Mouse (Mus musculus): ENCODE results near the gene Crym.

The Crym gene

DNA sequence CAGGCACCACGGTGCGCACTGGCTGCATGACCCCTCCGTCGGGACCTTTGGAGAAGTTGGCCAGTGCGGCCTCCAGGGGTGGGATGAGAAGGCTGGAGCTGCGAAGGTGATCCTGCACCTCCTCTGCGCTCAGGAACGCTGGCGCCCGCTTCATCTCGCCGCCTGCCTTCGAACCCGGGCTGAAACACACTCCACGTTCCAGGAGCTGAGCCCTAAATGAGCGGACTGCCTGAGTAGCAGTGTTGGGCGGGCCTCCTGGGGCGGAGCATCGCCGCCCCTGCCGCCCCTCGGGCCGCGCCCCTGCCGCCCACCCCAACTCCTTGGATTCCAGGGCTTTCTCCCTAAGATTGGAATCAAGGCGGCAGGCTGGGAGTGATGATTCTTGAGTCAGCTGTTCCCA, at the start of gene Crym:
Gene Crym, minus strand, starts transcription at position 341 of the 400 bp plus-strand sequence.
- DNase-seq: peak; percentile 17

DNA sequence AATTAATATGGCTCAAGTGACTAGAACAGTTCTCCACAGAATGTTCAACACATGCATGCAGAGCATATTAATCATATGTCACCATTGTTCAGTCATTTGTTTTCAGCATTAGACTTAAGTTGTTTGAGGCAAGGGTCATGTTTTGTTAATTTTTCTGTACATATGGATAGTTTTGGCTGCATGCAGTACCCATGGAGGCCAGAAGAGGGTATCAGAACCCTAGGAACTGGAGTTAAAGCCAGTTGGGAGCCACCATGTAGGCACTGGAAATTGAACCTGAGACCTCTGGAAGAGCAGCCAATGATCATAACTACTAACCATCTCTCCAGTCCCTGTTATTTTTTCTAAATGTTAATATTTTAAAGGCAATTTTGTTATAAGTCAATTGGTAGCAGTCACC, 39.2 kb upstream of the Crym start:
- DNase-seq: no peak

DNA sequence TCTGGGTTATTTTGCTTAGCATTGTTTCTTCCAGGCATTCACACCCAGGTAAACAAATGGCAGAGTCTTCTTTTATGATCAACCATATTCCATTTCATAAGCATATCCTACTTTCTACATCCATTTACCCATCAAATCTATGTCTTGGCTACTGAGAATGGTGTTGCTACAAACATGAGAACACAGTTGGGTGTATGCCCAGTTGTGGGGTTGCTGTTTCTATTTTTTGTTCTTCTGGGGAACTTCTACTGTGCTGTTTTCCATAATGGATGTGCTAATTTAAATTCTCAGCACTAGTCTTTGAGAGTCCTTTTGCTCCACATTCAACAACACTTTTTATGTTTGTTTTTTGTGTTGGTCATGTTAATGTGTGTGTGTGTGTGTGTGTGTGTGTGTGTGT, 26.6 kb upstream of the Crym start:
- DNase-seq: no peak

DNA sequence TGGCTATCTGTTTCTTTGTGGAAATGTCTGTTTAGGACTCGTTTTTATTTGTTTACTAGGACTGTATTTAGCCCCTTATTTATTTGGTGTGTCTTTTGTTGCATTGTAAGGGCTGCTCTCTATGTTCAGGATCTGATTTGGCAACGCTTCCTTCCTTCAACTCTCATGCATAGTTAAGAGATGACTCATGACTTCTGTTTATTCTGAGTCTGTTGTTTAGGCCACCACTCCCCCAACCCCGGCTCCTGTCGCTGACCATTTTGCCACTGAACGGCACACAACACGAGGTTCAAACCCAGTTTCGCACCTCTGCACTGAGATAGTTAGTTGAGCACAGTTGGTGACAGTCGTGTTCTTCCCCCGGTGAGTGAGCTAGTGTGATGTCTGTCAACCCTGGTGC, 4.1 kb upstream of the Crym start:
- DNase-seq: no peak

DNA sequence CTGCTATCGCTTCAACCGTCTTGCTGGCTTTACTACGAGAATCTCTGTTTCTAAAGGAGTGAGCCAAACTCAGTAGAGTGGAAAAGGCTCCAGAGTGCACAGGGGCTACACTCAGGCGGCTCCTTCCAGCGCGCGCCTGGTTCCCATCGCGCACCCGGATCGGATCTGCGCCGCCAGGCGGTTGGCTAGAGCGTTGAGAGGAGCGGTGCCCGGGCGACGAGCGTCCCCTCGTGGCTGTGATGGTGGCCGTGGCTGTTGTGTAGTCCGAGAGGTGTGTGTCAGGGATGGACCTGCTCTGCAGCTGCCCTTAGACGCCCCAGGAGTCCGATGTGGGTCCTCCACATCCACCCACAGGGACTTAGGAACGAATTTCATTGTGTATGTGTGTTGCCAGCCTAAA, 1.9 kb upstream of the Crym start, which contains the start of gene Abca14:
Gene Abca14, plus strand, starts transcription at position 173 of the 400 bp plus-strand sequence.
- DNase-seq: peak; percentile 90

DNA sequence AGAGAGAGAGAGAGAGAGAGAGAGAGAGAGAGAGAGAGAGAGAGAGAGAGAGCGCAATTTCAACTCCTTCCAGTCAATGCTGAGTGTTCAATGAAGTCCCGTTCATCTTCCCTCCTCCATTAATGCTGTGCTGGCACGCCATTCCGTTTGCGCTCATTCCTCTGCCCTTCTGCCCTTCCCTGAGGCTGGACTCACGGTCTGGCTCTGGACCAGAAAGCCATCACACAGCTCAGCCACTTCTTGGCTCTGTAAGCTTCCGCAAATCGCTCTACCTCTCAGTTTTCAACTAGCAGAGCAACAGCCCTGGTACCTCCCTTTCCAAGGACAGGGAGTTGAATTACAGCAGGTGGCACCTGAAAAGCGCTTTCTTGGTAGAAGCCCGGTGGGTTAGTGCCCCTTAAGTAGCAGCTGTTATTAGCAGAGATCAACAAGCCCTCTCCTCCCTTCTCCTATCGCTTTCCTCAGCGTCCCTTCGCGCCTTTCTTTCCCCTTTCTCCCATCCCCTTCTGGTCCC, 623 bp downstream of the Crym start:
- peak; percentile 73 for DNase-seq

DNA sequence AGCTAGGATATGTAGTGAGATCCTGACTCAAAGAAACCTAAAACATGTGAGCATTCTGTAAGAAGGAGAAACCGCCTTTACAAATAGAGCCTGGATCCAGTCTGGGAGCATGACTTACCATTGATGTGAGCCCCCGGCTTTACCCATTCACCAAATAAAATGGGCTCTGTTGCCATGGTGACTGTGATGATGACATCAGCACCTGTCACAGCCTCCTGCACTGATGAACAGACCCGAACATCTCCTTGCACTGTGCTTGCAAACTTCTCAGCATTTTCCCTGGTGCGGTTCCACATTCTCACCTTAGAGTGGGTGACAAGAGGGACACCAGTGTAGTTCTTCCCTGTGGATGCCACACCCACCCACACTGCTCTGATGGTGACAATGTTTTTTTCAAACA, 6.7 kb downstream of the Crym start:
- DNase-seq: no peak

DNA sequence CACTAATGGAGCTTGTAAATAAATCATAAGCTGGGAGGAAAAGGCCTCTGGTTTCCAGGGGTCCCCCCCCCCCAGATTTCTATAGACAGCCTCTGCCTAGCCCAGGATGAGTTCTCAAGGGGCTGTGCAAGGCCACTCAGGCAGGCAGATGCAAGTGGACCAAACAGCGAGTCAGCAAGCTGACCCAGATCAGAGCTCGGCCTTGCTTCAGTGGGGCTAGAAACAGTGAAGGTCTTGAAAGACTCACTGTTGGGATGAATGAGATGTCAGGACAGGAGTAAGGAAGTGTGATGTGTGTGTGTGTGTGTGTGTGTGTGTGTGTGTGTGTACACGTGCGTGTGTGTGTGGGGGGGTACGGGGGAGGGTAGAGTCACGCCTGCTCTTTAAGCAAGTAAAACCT, 9.1 kb downstream of the Crym start:
- DNase-seq: no peak

DNA sequence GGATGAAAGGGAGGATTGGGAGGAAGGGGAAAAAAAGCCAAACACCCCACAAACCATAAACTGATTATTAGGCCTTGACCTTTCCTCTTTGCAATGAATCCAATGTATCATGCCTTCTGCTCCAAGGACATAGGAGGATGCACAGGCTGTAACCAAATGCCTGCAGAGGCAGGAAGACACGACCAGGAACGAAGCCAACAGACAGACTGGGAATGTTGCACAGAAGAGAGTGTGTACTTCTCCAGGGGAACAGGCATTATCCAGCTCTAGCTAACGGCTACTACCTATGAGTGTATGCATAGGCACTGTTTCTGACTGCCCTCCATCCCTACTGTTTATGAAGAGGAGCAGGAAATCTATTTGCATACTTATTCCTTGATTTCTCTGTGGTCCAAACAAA, 9.7 kb downstream of the Crym start:
- DNase-seq: no peak

DNA sequence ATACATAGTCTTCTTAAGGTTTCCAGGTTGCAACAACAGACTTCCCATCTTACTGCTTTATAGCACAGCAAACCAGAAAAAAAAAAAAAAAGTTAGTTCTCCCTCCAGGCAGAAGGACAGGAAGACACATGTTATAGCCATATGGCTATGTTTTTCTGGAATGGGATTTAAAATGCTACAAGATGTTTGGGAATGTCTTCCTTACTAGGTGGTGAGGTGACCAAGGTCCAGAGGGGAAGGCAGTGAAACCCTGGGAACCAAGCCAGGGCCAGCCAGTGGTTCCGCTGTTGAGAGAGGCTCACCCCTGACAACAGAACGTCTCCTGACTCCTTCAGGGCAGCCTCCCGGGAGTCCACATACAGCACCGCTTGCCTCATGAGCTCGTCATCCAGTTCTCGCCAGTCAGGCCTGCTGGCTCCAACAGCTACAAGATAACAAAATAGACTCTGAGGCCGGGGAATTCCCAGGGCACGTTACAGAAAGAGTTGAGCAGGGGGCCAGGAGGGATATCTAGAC, 11.7 kb downstream of the Crym start:
- DNase-seq: peak; percentile 85

DNA sequence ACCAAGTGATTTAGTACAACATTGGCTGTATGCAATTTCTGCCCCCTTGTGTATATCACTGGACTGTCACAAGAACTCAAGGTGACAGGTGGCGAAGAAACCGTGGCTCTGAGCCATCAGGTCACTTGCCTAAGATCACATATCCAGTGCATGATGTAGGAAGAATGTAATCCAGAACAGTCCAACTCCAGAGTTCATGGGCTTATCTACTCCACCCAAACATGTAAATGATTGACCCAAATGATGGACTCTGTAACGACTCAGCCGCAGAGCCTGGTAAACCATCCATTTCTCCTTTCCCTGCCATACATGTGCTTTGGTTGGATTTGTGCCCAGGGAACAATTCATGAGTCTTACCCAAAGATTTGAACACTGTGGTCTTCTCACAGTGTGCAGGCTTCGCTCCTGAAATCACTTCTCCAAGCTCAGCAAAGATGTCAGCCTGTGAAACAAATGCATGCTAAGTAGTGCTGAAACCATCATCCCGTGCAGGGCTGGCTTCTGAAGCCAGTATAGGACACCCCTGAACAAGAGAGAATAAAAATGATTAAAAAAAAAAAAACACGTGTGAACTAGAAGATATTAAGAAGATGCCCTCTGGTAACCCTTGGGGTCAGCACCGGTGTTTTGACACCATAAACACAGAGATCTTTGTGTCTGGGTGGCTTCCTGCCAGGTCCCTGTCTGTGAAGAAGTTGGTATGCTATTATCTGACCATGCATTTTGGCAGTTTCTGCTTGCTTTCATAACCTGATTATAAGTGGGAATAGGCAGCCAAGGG, 12.4 kb downstream of the Crym start:
- DNase-seq: peak; percentile 80

DNA sequence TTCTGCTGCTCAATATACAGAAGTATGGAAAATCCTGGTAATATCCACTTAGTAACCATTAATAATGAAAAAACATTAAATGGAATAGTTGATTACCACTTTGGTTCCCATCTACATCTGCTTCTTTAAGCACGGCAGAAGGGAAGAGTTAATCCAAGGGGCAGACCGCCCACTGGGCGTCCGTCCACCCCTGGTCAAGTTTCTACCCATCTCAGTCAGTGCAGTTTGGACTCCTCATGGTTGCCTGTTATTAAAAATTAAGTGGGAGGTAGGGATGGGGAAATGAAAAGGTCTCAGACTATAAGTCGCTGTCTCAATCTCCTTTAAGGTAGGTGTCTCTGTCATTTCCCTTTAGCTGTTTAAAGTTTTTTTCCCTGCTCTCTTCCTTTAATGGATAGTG, 13.0 kb downstream of the Crym start:
- no peak for DNase-seq

DNA sequence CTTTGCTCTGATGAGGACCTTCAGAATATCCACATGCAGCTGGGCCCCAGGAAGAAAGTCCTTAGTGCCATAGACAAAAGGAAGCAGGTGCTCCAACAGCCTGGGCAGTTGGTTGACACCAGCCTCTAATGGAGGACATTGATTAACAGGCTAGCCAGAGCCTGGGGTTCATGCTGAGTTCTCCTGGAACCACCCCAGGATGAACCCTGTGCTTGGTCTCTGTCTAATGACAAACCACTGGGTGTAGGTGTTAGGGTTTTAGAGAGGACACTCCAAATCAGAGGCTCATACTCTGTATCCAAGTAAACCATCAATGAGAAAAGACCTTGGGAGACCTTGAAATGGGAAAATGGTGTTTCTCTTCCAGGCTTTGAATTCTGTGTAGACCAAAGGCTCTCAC, 19.0 kb downstream of the Crym start:
- no peak for DNase-seq

DNA sequence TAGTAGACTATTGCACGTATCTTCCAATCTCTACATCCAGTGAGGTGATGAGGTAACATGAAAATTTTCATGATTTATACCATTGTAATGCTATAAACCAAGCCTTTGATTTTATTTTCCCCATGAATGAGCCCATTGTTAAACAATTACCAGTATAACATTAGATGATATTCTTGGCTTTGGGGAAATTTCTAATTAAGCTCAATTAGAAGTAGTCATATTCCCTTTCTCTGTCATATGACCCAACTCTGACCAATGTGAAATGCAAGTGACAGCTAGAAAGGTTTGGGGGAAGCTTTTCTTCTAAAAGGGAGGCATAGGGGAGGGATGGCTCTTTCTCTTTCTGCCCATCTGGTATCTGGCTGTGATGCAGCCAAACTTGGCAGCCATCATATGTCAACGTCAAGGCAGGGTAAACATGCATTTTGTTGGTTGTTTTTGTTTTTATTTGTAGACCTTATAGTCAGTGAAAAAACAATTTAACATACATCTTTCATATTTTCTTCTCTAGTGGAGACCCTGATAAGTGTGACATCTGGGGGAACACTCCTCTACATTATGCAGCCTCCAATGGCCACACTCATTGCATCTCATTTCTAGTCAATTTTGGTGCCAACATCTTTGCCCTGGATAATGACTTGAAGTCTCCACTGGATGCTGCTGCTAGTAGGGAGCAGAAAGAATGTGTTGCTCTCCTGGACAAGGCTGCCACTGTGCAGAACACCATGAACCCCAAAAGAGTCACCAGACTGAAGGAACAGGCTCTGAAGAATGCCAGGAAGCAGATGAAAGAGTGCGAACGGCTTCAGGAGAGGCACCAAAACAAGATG, 20.3 kb downstream of the Crym start:
- no peak for DNase-seq

DNA sequence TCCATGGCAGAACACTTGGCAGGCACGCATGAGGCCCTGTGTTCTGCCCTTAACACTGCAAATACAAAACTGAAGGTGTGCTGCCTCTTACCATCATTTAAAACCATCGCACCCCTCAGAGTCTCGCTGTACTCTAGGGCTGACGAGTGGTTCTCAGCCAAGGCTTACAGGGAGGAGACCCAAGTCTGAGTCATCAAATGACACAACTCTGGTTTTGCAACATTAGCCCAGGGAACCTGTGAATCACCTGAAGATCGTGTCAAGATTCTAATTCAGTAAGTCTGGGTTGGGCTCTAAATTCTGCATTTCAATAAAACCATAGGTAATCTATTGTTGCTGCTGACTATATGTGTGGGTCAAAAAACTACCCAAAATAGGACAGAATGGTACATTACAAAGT, 21.4 kb downstream of the Crym start:
- DNase-seq: no peak

DNA sequence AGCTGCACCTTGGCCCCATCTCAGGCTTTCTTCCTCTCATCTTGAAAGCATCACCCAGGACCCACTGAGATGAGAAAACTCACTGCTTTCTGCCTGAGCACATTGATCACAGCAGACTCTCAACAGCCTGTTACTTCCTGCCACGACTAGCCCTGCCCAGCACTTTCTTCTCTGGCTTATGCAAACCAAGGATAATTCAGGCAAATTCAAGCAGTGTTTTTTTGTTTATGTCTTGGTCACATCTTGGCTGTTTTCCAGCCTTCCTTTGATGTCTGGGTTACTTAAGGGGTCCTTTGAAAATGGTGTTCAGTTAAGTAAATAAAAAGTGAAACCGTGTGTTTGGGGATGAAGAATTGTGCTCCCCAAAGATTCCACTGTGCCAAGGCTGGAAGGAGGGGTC, 23.0 kb downstream of the Crym start:
- DNase-seq: no peak

DNA sequence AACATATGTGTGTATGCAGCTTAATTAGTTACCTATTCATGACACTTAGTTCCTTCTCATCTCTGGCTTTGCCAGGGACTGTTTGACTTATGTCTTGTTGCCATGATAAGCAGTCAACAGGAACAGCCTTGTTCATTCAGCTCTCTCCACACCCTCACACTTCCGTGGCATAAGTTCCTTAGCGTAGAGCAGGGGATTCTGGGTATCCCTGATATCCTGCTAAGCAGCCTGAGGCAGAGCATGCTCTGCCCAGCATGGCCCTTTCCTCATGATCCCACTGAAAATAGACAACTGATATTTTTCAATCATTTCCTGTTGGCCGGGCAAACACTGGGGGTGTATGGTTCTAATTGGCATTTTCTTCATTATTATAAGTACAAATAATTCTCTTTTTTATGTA, 24.3 kb downstream of the Crym start:
- DNase-seq: no peak

DNA sequence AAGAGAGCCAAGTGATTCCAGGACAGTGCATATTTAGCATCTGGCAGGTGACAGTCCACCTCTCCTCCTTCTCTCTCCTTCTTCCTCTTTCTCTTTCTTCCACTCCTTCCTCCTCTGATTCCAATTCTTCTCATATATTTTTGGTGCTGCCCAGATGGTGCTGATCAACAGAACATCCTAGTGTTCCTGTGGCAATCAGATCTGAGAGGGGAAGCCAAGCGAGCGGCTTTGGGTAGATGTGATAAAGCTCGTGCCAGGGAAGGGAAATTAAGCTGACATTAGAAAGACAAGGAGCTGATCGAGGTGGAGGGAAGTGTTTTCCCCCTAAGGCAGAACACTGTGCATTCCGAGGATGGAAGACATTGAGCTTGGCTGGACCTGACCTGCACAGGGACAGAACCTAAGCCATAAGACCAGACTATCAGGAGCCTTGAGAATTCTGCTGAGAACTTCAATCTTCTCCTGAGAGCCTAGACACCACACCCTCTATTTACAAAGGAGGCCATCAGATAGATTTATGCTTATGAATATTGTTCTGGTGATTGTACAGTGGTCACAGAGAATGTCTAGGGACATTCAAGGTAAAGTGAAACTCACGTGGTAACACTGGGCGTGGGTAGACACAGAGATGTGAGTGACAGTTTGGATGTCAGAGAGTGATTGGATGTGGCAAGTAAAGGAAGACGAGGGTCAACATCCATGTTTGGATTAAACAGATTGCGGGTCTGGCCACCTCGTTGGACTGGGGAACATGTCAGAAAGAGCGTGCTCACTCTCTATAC, 27.0 kb downstream of the Crym start:
- no peak for DNase-seq

DNA sequence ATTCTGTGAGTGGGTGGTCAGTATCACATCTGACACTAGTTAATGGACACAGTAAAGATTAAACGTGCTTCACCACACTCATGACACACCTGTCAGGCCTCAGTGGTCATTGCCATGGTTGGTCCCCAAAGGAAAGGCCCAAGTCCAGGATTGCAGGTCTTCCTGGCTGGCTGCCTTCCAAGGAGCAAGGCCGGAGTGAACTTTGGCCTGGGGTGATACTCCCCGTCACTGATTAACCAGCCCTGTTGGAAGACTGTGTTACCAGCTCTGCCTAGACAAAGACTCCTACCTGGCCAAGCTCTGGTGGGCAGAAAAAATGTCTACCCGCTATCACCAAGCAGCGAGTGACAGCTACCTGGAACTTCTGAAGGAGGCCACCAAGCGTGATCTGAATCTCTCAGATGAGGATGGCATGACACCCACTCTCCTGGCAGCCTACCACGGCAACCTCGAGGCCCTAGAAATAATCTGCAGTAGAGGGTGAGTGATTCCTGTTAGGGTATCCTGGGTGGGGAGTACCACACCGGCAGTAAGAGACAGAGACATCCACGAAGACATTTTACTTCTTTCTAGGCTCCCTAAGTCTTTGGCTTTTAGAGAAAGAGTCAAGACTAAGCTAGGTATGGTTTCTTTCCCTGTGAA, 28.2 kb downstream of the Crym start, which contains the start of gene Anks4b:
Gene Anks4b, plus strand, starts transcription at position 256 of the 642 bp plus-strand sequence.
- peak; percentile 92 for DNase-seq

DNA sequence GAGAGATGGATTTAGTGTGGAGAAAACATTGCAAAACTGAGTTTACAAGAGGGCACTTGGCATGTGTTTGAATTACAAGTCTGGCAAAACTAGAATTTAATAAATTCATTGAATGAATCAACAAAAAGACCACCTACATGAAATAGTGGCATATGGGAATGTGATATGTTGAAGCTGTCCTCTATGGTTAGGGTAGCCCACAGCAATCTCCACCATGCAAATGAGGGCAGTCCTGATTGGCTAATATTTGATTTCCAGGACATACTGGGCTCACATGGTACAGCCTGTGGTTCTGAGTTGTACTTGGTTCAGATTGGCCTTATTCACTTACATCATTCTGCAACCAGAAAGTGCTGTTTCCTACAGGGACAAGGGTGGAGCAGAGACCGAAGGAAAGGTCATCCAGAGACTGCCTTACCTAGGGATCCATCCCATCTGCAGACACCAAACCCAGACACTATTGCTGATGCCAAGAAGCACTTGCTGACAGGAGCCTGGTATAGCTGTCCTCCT, 29.7 kb downstream of the Crym start:
- DNase-seq: no peak

DNA sequence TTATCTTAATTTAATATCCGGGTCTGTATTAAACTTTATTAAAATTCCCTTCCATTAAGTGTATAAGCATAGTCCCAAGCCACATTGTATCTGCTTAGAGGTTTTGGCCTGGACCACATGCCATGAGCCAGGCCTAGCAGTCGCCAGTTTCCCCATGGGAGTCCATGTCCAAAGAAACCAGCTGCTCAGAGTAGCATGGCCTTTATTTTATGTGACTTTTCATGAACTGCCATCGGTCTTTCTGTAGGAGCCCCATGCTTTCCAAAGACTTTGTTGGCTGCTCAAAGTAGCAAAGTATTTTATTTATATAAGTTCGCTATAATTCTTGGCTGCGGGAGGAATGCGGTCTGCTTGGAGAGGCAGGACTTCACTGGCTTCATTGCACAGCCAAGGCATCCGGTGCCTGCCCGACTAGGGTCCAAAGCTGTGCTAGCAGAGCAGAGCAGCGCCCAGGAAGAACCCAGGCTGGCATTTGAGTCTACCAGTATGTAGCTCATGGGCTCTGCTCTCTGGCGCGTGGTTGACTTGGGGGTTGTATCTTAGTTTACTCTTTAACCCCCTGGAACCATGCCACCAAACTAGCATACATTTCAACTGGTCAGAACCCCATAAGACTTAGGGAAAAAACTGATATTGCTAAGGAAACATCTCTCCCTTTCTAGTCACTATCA, 38.2 kb downstream of the Crym start:
- DNase-seq: peak; percentile 70

All from kidney, postnatal 14 days (tissue).